Mouse (Mus musculus) thymus, adult 2 months (tissue): ENCODE measurements around the gene Kcnj12.

Source experiments
- CTCF ChIP-seq: fragments of 200-500 bp; IDR thresholded peaks from 2 replicates; pipeline ENCODE4 v1.5.1; 2012; ENCODE audit warnings: mild to moderate bottlenecking, control low read depth, low read length, moderate library complexity, borderline replicate concordance; ENCODE audit not compliant: control insufficient read depth, poor library complexity, insufficient read depth; ENCODE audit errors: extremely low read depth
- POLR2A ChIP-seq: fragments of 200-500 bp; IDR thresholded peaks from 2 replicates; pipeline ENCODE4 v1.6.1; 2012; ENCODE audit warnings: mild to moderate bottlenecking, low read length, control low read depth, moderate library complexity; ENCODE audit not compliant: control insufficient read depth, poor library complexity, insufficient read depth; ENCODE audit errors: extremely low read depth

DNA sequence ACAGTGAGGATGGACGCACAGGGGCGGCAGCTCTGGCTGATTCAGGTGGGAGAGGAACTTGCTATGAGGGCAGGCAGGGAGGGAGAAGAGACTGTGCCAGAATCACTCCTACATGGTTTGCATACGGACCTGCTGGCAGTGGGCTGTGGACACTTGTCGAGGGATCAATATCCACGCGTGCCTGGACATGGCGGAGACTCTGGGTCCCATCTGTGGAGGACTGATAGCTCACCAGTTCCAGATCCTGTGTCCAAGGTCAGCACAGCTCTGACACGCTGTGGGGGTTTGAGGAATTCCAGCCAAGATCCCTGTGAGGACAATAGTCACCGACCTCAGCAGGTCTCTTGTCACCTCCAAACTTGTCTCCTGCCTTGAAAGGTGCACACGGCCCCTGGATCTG, 87.7 kb downstream of the Kcnj12 start:
- TF ChIP-seq POLR2A (no peak), CTCF (no peak)
